Mouse (Mus musculus): ENCODE data around the gene Gtf2b.

Gtf2b gene

DNA sequence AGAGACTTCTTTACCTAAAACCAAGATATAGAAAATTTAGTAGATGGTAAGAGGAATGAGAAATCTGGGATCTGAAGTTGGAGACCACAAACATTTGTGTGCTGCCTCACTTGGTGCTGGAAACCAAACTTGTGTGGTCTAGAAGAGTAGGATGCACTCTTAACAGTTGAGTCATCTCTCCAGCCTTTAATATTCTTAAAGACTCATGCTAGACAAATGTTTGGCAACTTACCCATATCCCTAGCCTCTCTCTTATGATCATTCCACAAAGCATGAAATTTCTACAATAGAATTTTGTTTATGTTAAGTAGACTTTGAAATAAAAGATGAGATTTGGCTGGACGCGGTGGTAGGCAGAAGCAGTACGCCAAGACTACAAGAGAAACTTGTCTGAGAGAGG is 52.7 kb downstream of the Gtf2b start:
- DNase-seq, result no peak

DNA sequence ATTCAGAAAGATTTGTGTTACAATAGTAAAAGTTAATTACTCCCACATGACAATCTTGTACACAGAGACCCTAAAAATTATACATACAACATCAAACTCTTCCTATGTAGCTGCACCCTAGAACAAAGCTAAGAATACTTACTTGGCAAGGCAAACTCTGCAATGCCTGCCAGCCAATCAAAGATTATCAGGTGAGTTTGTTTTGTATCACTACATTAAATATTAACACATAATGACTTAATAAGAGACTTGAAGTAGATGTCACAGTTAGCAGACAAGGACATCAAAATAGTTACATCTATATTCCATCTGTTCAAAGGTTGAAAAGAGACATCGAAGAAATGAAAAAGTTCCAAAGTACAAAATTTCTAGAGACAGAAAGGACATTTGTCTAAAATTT is 58.8 kb downstream of the Gtf2b start:
- no peak for DNase-seq

DNA sequence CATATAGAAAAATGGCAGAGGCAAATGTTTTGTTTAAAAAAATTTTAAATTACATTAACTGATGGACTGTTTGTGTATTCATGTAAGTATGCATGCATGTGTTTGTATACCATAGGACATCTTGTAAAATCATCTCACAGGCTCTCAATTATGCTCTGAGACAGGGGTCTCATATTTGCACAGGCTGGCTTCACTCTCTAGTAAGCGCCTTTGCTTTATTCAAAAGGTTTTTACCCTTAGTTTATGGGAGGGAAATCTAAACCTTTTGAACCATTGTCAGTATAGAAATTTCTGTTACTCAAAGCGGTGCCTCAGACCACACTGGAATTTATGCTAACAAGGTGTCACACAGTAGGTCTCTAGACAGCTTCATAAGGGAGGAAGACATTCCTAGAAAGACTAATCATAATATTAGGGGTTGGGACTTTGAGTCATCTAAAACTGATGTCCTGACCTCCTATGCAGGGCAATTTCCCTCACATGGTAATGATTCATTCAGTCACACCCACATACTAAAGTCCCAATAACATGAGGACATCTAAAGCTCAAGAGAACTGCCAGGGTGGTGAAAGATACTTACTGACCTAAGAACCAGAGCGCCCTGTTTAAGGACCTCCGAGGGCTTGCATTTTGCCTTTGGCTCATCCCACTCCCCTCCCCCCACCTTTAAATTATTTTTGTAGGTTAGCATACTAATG is 61.8 kb downstream of the Gtf2b start:
- no peak for DNase-seq

DNA sequence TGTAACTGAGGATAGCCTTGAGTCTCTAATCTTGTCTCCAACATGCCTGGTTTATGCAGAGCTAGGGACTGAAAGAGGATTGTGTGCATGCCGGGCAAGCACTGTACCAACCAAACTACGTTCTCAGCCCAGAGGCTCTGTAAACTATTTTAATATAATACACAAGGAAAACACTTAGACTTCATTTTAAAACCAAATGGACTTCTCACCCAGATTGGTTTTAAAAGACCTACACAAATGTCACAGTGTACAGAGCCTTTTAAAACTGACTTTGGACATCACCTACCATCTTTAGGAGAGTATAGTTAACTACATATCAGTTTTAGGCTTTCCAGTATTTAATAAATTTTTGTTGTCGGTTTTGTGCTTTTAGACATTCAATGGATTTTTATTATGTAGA is 68.1 kb downstream of the Gtf2b start:
- no peak for DNase-seq

All from right cerebral cortex, postnatal 4 days (tissue).